Mouse (Mus musculus) retina, postnatal 7 days (tissue): ENCODE results near the gene Gm8765.
"Not testable (repeated sequence)": the region's sequence is repeated elsewhere in the genome, so short reads cannot be mapped to it uniquely, and the experiment has no call there.

ENCODE experiments used
- DNase-seq: peaks from one replicate; pipeline ENCODE4 v3.0.0-alpha.2; 2012; ENCODE audit warnings: low read depth, low spot score

Gm8765 gene

GRCm38 (mm10) chr13:50698012-50698411, at the start of gene Gm8765:
Gene Gm8765, plus strand, starts transcription at chr13:50698312.
- not testable (repeated sequence) for DNase-seq

DNA sequence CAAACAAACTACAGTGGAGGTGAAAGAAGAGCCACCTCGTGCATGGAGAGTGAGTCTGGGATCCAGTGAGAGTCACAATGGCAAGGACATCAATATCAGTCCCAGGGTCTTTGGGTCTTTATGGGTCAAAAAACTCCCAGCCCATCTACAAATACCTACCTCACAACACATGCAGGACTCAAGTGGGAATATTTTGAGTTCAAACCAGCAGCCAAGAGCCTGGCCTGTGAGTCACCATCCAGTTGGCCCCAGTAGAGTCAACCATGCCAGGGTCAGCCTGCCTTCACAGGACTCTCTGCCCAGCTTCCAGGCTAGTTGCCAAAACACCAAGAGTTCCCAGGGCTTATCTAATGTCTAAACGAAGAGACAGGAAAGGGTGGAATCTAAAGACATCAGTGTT, 49.3 kb upstream of the Gm8765 start:
- DNase-seq = not testable (repeated sequence)

DNA sequence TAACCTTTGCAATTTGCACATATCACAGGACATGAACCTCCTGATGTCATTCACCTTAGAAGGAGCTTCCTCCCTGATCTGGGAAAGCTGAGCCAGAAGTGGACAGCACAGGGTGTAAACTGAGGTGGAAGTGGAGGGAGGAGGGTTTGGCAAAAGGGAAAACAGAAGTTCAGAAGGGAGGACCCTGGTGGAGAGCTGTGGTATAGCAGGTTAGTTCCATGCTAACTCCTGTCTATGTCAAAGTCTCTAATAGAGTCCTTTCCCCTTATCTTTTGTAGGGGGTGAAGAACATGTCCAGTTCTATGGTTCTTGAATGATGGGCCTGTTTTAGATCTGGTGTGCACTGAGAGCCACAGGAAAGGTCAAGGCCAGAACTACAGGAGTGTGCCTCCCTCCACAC, 52.2 kb downstream of the Gm8765 start:
- not testable (repeated sequence) for DNase-seq

DNA sequence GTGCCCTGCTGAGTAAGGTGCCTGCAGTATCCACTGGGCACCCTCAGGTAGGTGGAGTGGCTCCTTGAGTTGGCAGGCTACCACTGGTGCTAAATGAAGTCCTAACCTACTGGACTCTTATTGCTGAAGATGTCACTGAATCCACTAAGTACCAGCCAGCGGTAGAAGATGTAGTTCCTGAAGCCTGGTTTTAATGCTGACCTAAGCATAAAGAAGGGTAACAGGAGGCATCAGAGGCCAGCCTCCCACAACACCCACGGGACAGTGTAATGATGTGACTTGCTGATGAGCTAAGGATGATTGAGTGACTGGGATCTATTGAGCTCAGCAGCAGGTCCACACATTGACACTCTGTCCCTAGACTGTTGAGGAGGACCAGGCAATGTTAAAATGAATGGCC, 53.6 kb downstream of the Gm8765 start:
- DNase-seq = no peak

DNA sequence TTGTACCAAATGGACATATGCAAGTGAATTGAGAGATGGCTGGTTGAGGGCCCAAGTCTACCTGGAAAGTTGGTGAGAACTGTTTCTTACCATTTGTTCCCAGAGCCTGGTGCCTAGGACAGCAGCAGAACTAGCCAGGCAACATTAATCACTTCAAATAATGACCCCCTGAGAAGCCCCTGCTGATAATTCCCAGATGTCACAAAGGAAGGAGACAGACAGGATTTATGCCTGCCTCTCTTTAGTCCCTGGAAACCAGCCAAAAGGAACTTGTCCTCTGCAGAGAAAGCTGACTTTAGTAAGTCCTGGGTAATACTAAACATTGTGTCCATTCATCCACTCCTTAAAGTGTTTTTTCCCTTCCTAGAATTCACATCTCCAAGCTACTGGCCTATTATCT, 54.8 kb downstream of the Gm8765 start:
- not testable (repeated sequence) for DNase-seq
